Mouse (Mus musculus) limb, embryonic 10.5 days (tissue): ENCODE data around the gene Hspe1. TPM values are rescaled to one million over a fixed set of nuclear protein-coding genes. Genes with fewer than 3 reads are reported as not detected.
"Not testable (repeated sequence)": the region's sequence is repeated elsewhere in the genome, so short reads cannot be mapped to it uniquely, and the experiment has no call there.

Experiments
- DNase-seq: peaks from one replicate; pipeline ENCODE4 v3.0.0-alpha.2; 2017; ENCODE audit warnings: low spot score
- H3K27ac ChIP-seq: fragments of 300-500 bp; sonication (generic); 2 replicates; pipeline ENCODE4 v1.5.1; 2016; ENCODE audit warnings: mild to moderate bottlenecking
- H3K27me3 ChIP-seq: fragments of 300-500 bp; sonication (generic); 2 replicates; pipeline ENCODE4 v1.6.1; 2016; ENCODE audit warnings: low read depth, mild to moderate bottlenecking; ENCODE audit not compliant: poor library complexity, severe bottlenecking
- H3K36me3 ChIP-seq: fragments of 300-500 bp; sonication (generic); 2 replicates; pipeline ENCODE4 v1.6.1; 2016; ENCODE audit warnings: mild to moderate bottlenecking, moderate library complexity
- H3K4me1 ChIP-seq: fragments of 300-500 bp; sonication (generic); 2 replicates; pipeline ENCODE4 v1.6.1; 2016
- H3K4me3 ChIP-seq: fragments of 300-500 bp; sonication (generic); 2 replicates; pipeline ENCODE4 v1.5.1; 2016; ENCODE audit warnings: mild to moderate bottlenecking, moderate library complexity
- H3K9me3 ChIP-seq: fragments of 300-500 bp; sonication (generic); replicated peaks from 2 replicates; pipeline ENCODE4 v1.6.1; 2016; ENCODE audit warnings: mild to moderate bottlenecking
- WGBS: fragments of 180-500 bp; shearing (Covaris S2); methylation state at CpG from one replicate; pipeline ENCODE4 v1.1.7; 2016; 5-methylcytosine and 5-hydroxymethylcytosine counted together
- polyA plus RNA-seq: library from polyadenylated mRNA; unstranded; fragments of >200 nt; fragmentation: Nextera tagmentation; extraction: Ambion mirVana; gene quantifications from 2 replicates; pipeline ENCODE4 v1.2.1, GENCODE M21; 2016

Hspe1 gene
- polyA plus RNA-seq, 1 experiment from 2014 or later: 611 TPM

DNA sequence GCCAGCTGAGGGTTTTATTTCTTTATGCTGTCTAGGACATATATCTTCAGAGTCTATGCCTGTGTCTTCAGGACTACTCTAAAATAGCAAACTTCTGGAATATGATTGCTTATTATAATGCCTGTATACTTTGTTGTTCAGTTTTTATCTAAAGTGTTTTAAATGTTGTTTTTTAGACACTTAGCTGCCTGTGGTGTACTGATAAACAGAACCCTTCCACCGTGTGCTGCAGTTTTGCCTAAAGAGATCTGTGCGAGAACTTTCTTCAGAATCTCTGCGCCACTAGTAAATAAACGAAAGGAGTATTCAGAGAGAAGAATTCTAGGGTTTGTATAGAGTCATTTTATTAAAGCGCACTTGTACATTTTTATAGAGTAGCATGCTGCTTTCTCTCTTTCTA, 26.8 kb upstream of the Hspe1 start:
- no peaks in the 10 kb centered on the region for H3K27me3 ChIP-seq
- no peaks in the 10 kb centered on the region for H3K9me3 ChIP-seq
- no peak overlapping the region for H3K27ac ChIP-seq
- 97% methylated on average over 5 of the region's 5 CpGs for WGBS
- H3K36me3 ChIP-seq: peaks cover 43% of the 10 kb centered on the region
- no peaks in the 10 kb centered on the region for H3K4me1 ChIP-seq
- no peak overlapping the region for H3K4me3 ChIP-seq
- no peak for DNase-seq

DNA sequence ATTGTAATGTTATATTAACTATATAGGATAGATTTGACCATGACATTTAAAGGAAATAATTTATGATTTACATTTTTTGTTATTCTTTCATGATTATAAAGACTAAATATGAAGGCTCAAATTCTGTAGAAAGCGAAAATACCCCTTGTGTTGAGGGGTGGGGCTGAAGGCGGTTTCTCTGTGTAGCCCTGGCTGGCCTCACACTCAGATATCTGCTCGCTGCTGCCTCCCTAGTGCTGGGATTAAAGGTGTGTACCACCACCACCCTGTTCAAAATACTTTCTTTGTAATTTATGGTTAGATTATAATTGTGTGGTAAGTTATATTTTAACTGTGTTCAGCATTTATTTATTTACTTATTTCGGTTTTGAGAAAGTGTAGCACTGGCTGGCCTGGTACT, 26.2 kb upstream of the Hspe1 start:
- Histone ChIP-seq H3K36me3 (peaks cover 46% of the 10 kb centered on the region), H3K4me1 (no peaks in the 10 kb centered on the region), H3K9me3 (no peaks in the 10 kb centered on the region), H3K4me3 (no peak overlapping the region), H3K27ac (no peak overlapping the region), H3K27me3 (no peaks in the 10 kb centered on the region)
- WGBS: 87% methylated on average over 4 of the region's 4 CpGs
- DNase-seq: no peak

DNA sequence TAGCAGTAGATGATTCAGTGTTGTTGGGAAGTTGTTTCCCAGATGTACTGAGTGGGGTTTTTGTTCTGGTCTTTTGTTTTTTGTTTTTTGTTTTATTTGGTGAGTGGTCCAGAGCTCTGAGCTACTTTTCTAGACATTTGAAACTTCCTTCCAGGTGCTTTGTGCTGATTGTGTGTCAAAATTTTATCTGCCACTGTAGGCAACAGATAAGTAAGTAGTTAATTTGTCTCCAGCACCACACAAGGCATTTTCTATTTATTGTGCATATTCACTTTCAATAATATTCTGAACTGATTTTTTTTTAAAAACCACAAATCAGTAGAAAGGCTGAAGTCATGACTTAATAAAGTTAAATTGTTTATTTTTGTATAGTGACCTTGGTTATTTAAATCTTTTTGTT, 15.6 kb upstream of the Hspe1 start:
- H3K36me3 ChIP-seq: peaks cover 54% of the 10 kb centered on the region
- not testable (repeated sequence) for H3K9me3 ChIP-seq, H3K4me1 ChIP-seq, DNase-seq, H3K27ac ChIP-seq, H3K4me3 ChIP-seq, H3K27me3 ChIP-seq

DNA sequence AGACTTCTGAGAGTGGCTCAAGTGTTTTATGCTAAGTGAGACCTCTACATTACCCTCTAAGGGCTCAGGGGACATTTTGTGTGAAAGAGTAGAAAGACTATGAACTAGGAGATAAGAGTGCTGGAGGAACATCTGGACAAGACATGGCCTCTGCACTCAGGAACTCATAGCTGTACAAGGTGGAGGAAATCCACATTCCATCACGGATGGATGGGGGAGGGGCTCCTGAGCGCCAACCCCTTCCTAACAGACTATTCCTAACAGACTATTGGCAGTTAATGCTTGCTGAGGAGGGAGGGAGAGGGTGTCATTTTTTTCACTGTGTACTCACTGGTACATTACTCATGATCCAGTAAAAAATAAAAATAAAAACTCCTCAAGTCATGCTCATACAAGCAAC, 13.2 kb upstream of the Hspe1 start:
- no peak overlapping the region for H3K4me3 ChIP-seq
- H3K9me3 ChIP-seq: no peaks in the 10 kb centered on the region
- H3K27me3 ChIP-seq: no peaks in the 10 kb centered on the region
- 0 out of 2 replicates have a peak, but pooled peaks cover 4% of the 10 kb centered on the region for H3K4me1 ChIP-seq
- H3K36me3 ChIP-seq: peaks cover 61% of the 10 kb centered on the region
- H3K27ac ChIP-seq: no peak overlapping the region
- 52% methylated on average over 2 of the region's 2 CpGs for WGBS
- no peak for DNase-seq

DNA sequence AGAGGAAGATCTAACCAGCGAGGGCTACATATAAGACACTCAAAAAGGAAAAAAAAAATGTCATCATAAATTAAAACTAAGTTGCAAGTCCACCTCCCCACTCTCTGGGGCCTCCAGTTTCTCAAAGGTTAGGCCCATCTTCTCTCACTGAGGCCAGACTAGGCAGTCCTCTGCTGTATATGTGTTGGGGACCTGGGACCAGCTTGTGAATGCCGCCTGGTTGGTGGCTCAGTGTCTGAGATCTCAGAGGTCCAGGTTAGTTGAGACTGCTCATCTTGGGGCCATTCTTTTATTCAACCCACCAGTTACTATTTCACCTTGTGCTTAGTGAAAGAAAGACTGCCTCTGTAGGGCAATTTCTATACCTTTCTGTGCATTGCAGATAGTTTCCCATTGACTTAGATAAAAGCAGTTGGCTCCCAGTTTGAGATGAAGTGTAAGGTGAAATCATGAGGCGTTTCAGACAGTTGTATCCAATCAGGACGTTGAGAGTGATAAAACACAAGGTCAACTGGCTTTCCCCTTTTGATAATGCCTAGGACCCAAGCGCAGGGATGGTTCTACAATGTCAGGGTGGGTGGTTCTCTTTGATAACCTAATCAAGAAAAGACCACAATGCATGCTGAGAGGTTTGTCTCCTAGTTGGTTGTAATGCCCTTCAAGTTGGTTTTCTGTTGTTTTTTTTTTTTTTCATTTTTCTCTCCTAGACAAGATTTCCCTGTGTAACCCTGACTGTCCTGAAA, 12.1 kb upstream of the Hspe1 start:
- 71% methylated on average over 5 of the region's 5 CpGs for WGBS
- peaks cover 67% of the 10 kb centered on the region for H3K36me3 ChIP-seq
- H3K4me3 ChIP-seq: no peak overlapping the region
- no peaks in the 10 kb centered on the region for H3K27me3 ChIP-seq
- no peak overlapping the region for H3K27ac ChIP-seq
- DNase-seq: no peak
- no peaks in the 10 kb centered on the region for H3K9me3 ChIP-seq
- 0 out of 2 replicates have a peak, but pooled peaks cover 4% of the 10 kb centered on the region for H3K4me1 ChIP-seq

DNA sequence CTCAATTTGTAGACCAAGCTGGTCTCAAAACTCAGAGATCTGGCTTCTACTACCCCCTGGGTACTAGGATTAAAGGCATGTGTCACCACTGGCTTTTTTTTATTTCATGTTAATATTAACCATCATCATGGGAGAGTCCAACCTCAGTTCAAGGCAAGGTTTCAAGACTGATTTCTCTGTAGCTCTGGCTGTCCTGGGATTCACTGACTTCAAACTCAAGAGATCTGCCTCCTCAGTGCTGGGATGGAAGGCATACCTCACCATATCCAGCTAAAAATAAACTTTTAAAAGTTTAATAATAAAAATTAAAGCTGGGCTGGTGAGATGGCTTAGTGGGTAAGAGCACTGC, 11.6 kb upstream of the Hspe1 start:
- Histone ChIP-seq H3K27ac (no peak overlapping the region), H3K4me3 (no peak overlapping the region), H3K9me3 (no peaks in the 10 kb centered on the region), H3K27me3 (no peaks in the 10 kb centered on the region), H3K4me1 (0 out of 2 replicates have a peak, but pooled peaks cover 4% of the 10 kb centered on the region), H3K36me3 (peaks cover 69% of the 10 kb centered on the region)
- no peak for DNase-seq

DNA sequence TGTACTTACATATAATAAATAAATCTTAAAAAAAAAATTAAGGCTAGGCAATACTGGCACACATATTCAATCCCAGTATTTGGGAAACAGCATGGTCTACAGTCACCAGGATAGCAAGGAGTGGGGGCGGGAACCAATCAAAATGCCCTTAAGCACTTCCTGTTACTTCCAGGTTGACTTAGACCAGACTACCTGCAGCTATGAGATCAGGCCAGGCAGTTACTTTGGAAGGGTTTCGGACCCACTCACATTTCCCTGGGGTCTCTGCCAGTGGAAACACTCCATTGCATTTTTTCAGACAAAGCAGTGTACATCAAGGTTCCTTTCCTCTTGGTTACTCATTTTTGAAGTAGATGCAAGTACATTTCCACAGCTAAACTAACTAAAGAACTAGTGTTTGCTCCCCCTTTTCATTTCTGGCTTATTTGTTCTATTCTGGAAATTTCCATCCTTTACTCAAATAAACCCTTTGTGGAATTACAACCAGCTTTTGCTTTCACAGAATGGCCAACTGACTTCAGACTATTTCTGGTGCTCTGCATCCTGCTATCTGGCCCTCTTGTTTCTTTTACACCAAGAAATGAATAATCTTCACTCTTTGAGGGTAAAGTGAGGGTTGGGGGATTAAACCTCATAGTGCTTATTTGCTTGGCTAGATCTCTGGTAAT, 10.9 kb upstream of the Hspe1 start:
- Histone ChIP-seq H3K27me3 (no peaks in the 10 kb centered on the region), H3K9me3 (no peaks in the 10 kb centered on the region), H3K4me3 (no peak overlapping the region), H3K27ac (no peak overlapping the region), H3K4me1 (0 out of 2 replicates have a peak, but pooled peaks cover 4% of the 10 kb centered on the region), H3K36me3 (peaks cover 69% of the 10 kb centered on the region)
- DNase-seq: no peak
- WGBS: 89% methylated on average over 2 of the region's 2 CpGs

DNA sequence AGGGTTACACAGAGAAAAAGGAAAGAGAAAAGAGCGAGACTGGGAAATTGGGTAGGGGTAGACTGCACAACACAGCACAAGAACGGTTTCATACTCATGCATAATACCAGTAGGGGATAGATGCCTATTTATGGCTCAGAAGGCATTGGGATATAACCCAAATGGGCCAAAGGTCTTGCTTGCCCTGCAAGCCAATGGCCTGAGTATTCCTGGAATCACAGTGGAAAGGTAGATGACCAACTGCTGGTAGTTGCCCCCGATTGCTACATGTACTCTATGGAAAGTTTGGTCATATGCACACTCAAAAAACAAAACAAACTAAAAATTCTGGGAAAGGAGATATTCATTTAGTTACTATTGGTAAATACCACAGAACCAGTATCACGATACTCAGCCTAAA, 8.3 kb upstream of the Hspe1 start:
- Histone ChIP-seq H3K27ac (no peak overlapping the region), H3K27me3 (no peaks in the 10 kb centered on the region), H3K36me3 (peaks cover 89% of the 10 kb centered on the region), H3K4me3 (no peak overlapping the region), H3K4me1 (peaks cover 6% of the 10 kb centered on the region), H3K9me3 (no peaks in the 10 kb centered on the region)
- 96% methylated on average over 4 of the region's 4 CpGs for WGBS
- no peak for DNase-seq

DNA sequence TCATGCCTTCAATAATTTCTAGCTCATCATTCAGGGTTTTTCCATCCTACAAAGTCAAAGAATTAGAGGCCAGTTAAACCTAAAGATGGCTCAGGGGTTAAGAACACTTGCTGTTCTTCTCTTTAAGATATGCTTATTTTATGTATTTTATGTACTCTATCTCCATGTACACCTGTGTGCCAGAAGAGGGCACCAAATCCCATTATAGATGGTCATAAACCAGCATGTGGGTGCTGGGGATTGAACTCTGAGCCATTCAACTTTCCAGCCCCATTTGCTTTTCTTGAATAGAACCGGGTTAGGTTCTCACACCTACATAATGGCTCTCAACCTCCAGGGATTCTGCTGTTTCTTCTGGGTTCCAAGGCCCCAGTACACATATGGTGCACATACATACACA, 5.8 kb upstream of the Hspe1 start:
- H3K4me1 ChIP-seq: peaks cover 19% of the 10 kb centered on the region
- 79% methylated on average over 1 of the region's 1 CpGs for WGBS
- H3K9me3 ChIP-seq: no peaks in the 10 kb centered on the region
- H3K36me3 ChIP-seq: peaks cover 90% of the 10 kb centered on the region
- DNase-seq: no peak
- no peak overlapping the region for H3K4me3 ChIP-seq
- no peaks in the 10 kb centered on the region for H3K27me3 ChIP-seq
- H3K27ac ChIP-seq: no peak overlapping the region

DNA sequence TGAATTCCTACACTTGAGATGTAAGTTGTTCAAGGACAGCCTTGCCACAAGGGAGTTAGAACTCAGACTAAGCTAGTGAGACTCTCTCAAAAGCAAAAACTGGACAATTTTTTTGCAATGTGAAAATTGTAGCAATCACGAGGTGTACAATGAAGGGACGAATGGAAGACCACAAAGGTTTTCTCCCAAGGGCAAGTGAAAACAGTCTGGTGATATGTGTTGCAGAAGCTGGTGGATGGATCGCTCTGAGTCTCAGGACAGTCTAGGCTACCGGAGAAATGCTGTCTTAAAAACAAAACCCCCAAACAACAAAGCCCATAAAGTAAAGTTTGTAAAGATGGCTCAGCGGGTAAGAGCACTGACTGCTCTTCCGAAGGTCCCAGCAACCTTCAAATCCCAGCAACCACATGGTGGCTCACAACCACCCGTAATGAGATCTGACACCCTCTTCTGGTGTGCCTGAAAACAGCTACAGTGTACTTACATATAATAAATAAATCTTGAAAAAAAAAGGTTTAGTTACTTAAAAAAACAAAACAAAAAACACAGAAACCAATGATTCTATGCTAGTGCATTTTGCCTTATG, 2.1 kb upstream of the Hspe1 start:
- no peaks in the 10 kb centered on the region for H3K9me3 ChIP-seq
- peaks cover 72% of the 10 kb centered on the region for H3K36me3 ChIP-seq
- no peaks in the 10 kb centered on the region for H3K27me3 ChIP-seq
- DNase-seq: no peak
- H3K27ac ChIP-seq: no peak overlapping the region
- WGBS: 61% methylated on average over 7 of the region's 7 CpGs
- H3K4me3 ChIP-seq: peak overlapping the region; percentile 97
- H3K4me1 ChIP-seq: peaks cover 32% of the 10 kb centered on the region

DNA sequence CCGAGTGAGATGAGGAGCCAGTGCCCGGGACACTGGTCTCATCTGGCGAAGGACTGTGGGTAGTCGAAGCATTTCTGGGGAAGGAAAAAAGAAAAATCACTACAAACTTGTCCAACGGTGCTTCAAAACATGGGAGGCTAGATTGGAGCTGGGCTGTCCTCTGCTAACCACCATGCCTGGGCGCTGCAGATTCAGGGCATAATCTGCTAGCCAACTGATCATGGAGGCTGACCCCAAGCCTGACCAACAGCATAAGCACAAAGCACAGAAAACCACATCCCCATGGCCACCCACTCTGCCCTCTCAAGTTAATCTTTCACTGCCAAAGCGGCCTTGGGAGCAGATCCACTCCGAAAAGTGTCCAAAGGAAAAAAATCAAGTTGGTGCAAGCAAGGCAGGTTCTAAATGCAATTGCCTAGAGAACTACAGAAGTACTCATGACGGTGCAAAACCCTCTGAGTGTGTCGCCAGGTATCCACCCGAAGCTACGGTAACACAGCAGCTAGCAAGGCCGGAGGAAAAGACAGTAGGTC, 998 bp upstream of the Hspe1 start:
- no peaks in the 10 kb centered on the region for H3K9me3 ChIP-seq
- peaks cover 32% of the 10 kb centered on the region for H3K4me1 ChIP-seq
- 0% methylated on average over 13 of the region's 13 CpGs for WGBS
- H3K36me3 ChIP-seq: peaks cover 72% of the 10 kb centered on the region
- peak overlapping the region; percentile 97 for H3K4me3 ChIP-seq
- no peak for DNase-seq
- peak overlapping the region; percentile 99 for H3K27ac ChIP-seq
- H3K27me3 ChIP-seq: no peaks in the 10 kb centered on the region

DNA sequence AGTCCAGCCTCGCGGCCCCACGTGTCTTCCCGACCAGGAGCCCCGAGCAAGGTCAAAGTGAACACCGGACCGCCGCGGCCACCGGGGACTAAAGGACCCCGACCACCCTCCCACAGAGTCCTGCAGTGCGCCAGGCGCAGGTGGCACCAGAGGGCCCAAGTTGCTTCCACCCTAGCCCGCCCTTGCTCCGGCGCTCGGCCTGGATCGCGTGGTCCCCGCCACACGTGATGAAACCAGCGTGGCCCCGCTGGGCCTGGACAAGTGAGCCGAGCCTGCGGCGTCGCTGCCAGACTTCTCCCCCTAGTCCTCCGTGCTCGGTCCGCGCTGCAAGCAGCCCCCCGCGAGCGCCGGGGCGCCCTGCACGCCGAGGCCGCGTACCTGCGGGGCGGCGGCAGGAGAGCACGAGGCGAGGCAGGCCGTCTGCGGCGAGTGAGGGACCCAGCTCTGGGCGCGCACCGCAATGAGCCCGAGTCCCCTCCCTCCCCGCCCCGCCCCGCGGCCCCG, 479 bp upstream of the Hspe1 start:
- DNase-seq: no peak

More for the DNA sequence above, 479 bp upstream of the Hspe1 start:
- peaks cover 72% of the 10 kb centered on the region for H3K36me3 ChIP-seq
- H3K4me3 ChIP-seq: peak overlapping the region; percentile 97
- H3K27me3 ChIP-seq: no peaks in the 10 kb centered on the region
- H3K4me1 ChIP-seq: peaks cover 32% of the 10 kb centered on the region
- peak overlapping the region; percentile 99 for H3K27ac ChIP-seq
- H3K9me3 ChIP-seq: no peaks in the 10 kb centered on the region
- under 1% methylated on average over 48 of the region's 57 CpGs for WGBS
